Mouse (Mus musculus): ENCODE data around the gene Gm13101. TPM values are rescaled to one million over a fixed set of nuclear protein-coding genes. Genes with fewer than 3 reads are reported as not detected.

Gene Gm13101
- polyA plus RNA-seq, 1 experiment from 2014 or later: not detected

Other genes with a start within 250 kb of the Gm13101 start
- not detected in 2 replicates for gene Gm13078, start 247.5 kb downstream of the Gm13101 start, polyA plus RNA-seq (2014; fragmentation: Nextera tagmentation; extraction: Ambion mirVana)
- gene Gm13023, start 177.6 kb downstream of the Gm13101 start, polyA plus RNA-seq (2014; fragmentation: Nextera tagmentation; extraction: Ambion mirVana): not detected in 2 replicates
- gene Gm13084, start 150.9 kb downstream of the Gm13101 start, polyA plus RNA-seq (2014; fragmentation: Nextera tagmentation; extraction: Ambion mirVana): not detected in 2 replicates
- gene Gm13103, start 120.5 kb downstream of the Gm13101 start, polyA plus RNA-seq (2014; fragmentation: Nextera tagmentation; extraction: Ambion mirVana): not detected in 2 replicates
- gene Pramef6, start 66.6 kb downstream of the Gm13101 start, polyA plus RNA-seq (2014; fragmentation: Nextera tagmentation; extraction: Ambion mirVana): not detected in 2 replicates
- gene Pramef25, start 15.9 kb downstream of the Gm13101 start, polyA plus RNA-seq (2014; fragmentation: Nextera tagmentation; extraction: Ambion mirVana): not detected in 2 replicates
- gene Pramef17, start 27.4 kb upstream of the Gm13101 start, polyA plus RNA-seq (2014; fragmentation: Nextera tagmentation; extraction: Ambion mirVana): not detected in 2 replicates
- not detected in 2 replicates for gene Pramel4, start 92.2 kb upstream of the Gm13101 start, polyA plus RNA-seq (2014; fragmentation: Nextera tagmentation; extraction: Ambion mirVana)
- gene Gm13102, start 139.5 kb upstream of the Gm13101 start, polyA plus RNA-seq (2014; fragmentation: Nextera tagmentation; extraction: Ambion mirVana): not detected in 2 replicates
- not detected in 2 replicates for gene Oog3, start 195.7 kb upstream of the Gm13101 start, polyA plus RNA-seq (2014; fragmentation: Nextera tagmentation; extraction: Ambion mirVana)
- not detected in 2 replicates for gene Oog2, start 223.8 kb upstream of the Gm13101 start, polyA plus RNA-seq (2014; fragmentation: Nextera tagmentation; extraction: Ambion mirVana)
- not detected in 2 replicates for gene C87977, start 246.4 kb upstream of the Gm13101 start, polyA plus RNA-seq (2014; fragmentation: Nextera tagmentation; extraction: Ambion mirVana)

Measured in kidney, embryonic 14.5 days (tissue).